Mouse (Mus musculus): ENCODE data around the gene Lcn2.

Gene Lcn2

DNA sequence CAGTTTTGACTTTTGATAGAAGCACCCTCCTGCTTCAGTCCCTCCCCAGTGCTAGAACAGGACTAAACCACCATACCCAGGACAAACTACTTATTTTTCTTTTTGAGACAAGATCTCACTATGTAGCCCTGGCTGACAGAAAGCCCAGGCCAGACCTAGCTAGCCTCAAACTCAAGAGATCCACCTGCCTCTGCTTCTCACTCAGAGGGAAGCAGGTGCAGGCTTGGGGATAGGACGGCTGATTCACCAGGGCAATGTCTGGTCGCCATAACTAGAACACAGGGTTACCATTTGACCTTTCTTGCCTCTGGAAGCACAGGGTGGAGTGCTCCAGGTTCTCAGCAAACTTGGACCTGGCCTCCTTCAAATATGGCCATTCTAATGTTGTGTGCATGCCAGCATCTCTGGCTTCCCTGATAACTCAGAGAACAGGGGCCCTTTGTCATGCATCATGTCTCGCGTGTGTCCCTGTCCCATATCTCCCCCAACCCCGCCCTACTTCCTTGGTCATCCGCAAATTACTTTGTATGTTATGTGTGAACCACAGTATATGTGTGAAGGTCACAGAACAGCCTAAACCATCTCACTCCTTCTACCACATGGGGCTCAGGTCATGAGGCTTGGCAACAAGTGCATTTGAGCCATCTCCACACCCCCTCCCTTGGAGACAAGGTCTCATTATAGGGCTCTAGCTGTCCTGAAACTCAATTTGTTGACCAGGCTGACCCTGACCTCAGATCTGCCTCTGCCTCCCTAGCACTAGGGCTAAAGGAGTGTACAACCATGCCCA is 24.9 kb upstream of the Lcn2 start:
- no peak for DNase-seq

DNA sequence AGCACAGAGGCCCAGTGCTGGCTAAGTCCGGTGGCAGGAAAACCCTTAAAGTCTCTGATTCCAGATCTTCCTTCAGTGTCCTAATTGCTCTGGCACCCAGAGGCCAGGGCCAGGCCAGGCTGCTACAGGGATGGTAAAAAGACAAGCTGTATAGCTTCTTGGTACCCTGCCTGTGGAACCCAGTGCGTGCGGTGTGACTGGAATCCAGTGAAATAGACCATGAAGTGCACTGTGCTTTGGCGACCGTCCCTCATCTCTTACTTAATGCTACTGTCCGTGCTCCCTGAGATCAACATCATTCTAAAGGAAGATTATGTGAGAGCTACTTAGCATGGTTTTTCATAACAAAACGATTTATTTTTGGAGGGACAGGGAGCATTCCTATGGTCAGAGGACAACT is 23.4 kb upstream of the Lcn2 start:
- DNase-seq, result no peak

DNA sequence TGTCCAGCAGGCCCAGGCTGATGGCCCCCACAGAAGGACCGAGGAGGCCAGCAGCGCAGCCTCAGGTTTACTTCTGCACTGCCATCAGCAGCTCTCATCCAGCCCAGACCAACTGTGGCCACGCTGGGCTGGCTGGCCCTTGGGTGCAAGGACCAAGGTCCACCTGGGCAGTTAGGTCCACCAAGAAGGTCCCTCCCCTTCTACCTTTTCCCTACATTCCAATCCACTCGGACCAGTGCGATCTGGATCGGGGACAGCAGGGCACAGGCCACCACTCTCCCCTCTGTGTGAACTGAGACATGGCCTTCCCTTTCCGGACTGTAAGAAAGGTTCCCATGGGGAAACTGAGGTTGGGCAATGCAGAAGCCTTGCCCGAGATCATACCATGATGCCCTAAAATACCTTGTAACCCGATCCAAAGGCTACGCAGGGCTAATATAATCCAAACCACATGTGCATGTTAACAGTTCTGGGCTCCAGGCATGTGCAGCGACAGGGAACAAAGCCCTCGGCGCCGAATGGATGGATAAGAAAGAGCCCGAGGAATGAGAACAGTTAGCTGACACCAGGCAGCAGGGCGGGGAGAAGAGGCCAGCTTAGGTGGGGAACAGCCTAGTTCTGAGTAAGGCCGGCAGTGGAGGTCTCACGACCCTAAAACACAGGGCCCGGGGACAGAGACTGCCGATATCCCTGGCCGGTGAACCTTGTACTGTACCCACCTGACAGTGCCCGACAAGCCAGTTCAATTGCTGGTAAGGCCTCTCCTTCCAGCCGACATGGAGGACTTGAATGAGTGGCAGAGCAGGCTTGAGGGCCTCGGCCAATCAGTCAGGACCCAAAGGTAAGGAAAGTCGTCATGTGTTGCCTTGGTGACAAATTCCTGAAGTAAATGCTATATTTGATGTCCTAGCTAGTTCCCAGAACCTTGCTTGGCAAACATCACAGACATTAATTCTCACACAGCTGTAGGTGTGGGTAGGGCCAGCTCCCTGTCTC is 20.7 kb upstream of the Lcn2 start:
- no peak for DNase-seq

DNA sequence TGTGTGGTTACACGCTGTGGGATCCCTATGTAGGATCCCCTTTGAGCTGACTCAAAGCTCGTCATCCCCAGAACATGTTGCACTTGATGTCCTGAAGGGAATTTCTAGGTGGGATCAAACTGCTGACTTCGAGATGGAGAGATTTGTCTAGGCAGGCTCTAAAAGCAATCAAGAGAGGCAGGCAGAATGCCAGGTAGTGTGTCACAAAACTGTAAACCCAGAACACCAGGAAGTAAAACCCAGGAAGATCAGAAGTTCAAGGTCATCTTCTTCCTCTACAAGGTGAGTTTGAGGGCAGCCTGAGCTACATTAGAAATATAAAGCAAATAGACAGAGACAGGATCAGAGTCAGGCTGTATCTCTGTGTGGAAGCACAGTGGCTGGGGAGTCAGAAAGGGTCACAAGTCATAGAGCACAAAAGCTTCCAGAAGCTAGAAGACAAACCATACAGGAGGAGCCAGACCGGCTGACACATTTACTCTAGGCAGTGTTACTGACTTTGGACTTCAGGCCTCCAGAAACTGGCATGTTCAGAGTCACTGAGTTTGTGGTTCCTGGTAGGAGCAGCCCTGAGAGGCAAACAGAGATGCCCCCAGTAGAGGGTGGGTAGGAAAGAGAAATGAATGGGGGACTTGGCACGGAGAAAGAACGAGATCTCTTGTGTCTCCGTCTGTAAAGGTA is 19.2 kb upstream of the Lcn2 start:
- no peak for DNase-seq

DNA sequence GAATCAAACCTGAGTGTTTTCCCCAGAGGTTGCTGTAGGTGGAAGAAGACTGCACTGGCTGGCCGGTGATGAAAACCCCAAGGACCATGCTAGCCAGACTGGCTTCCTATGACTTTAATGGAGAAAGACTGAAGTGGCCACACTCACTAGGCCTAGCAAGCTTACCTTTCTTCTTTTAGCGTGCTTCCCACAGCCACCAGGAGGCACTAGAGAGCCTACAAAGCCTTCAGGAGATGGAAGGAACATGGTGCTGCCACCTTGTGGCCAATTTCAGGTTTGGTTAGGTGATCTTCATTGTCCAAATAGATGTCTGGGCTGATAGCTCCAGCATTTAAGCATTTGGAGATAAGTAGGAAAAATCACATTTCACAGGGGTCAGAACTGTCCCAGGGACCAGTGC is 16.6 kb upstream of the Lcn2 start:
- peak; percentile 96 for DNase-seq

DNA sequence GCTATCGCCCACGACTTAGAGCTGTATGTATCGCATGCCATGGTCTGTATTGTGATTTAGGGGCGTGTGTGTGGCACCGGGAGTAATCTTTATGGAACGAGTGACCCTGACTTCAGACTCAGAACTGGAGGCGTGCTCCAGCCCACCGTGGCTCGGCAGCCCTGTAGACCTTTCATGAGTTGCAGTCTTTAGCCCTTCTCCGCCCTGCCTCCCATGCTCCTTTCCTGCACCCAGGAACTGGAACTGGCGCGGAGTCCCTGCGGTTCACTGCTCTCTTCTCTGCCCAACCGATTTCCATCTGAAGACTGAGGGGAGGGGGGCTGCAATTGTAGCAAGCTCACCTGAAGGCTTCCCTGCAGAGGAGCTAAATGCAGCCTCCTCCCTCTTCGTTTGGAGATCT is 8.6 kb upstream of the Lcn2 start:
- DNase-seq, result no peak

DNA sequence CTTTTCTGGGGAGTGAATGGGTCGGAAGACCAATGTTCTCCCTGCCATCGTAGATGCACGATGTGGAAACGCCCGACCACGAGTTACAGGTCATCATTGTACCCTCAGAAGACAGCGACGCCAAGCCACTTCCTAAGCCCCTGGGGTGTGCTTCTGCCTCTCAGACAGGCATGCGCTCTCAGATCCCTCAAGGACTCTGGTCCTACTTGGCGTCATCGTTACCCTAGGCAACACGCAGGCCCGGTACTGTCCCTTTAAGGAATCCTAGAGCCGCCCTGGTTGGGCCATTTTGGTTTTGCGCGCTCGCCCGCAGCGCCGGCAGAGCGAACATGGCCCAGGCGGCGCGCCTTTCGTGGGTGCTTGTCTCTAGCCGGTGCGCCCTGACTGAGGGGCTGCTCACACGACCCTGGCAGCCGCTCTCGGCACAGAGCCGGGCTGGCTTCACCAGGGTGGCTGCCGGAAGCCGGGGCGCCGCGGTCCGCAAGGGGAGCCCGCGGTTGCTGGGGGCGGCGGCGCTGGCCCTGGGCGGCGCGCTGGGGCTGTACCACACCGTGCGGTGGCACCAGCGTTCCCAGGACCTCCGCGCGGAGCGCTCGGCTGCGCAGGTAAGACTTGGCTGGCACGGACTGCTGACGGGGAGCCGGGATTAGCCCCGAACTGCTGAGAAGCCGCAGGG is 8.0 kb upstream of the Lcn2 start:
- DNase-seq, result peak; percentile 95

DNA sequence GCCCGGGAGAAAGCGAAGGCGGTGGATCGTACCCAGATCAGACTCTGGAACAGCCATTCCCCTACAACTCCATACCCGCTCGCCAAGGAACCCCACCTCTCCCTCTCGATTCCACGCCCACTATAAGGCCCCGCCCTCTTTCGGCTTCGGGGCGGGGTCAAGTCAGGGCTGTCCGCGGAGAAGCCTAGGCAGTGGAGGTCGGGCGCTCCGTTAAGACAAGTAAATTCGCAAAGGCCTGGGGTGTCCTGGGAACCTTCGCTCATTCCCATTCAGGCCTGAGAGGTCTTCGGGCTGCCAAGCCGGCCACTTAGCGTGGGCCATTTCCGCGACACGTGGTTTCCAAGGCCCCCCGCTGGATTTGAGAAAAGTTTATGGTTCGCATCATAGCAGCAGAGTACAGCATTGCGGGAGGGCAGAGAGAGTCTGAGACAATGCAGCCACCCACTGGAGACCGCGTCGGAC is 7.5 kb upstream of the Lcn2 start, which contains the start of gene Ptges2:
Ptges2 (plus strand) TSS at position 413 of the 462 bp plus-strand sequence.
- DNase-seq, result peak; percentile 94

DNA sequence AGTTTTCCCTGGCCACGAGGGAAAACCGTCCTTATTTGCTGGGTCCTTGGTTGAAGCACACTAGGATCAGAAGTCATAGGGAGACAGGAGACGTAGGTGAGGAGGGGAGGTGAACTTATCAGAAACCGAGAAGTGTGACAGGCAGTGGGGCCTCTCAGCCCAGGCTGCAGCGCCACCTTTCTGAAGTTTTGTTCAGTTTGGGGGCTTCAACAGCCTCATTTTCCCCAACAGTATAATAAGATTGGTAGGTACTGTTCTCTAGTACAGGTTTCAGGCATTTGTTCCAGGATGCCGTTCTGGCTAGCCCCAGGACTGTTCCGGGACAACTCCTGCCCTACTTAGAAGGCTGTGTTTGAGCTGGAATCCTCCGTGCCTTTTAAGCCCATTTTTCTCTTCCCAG is 6.9 kb upstream of the Lcn2 start:
- peak; percentile 71 for DNase-seq

DNA sequence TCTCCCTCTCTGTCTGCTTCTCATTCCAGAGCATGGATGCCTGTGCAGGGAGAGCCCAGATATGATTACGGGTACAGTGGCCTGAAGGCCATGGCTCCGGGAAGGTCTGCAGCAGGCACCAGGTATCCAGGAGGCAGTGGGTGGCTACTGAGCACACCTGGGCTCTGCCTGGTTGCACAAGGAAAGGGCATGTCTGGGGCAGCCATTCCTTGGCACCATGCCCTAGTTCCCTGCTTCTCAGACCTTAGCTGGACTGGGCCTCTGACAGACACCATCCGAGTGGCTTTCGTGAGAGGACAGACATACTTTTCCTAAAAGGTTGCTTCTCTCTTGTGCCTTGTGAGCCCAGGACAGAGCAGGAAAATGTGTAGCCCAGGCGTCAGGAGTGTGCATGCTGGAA is 4.0 kb upstream of the Lcn2 start:
- peak; percentile 63 for DNase-seq

DNA sequence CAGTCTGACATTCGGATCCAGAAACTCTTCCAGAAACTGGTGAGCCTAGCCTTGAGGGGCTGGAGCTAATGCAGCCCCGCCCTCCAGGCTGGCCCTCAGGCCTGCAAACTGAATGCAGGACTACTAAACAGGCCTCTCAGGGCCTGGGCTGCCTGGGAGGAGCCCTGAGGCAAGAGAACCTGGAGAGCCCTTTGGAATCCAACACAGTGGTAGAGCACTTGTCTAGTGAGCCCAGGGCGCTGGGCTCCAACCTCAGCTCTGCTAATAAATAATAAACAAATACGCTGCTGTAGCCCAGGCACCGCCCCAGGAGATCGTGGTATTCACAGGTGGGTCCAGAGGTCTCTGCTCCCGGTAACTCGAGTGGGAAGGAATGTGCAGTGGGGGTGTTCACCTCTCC is 2.8 kb upstream of the Lcn2 start:
- DNase-seq, result peak; percentile 33

DNA sequence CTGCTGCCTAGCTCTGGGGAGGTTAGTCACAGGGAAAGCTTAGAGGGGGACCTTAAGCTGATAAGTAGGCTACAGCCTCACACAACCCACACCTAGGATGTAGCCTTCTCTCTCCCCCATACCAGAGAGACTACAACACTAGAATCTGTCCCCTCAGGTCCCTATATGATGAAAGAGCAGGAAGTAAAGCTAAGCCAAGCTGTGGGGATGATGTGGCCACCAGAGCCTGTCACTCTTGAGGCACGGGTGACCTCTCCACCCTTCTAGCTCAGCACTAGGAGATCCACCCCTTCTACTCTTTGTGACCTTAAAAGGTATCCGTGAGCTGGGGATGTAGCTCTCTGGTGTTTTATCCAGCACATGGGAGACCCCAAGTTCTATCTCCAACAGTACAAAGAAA is 1.1 kb upstream of the Lcn2 start:
- no peak for DNase-seq

DNA sequence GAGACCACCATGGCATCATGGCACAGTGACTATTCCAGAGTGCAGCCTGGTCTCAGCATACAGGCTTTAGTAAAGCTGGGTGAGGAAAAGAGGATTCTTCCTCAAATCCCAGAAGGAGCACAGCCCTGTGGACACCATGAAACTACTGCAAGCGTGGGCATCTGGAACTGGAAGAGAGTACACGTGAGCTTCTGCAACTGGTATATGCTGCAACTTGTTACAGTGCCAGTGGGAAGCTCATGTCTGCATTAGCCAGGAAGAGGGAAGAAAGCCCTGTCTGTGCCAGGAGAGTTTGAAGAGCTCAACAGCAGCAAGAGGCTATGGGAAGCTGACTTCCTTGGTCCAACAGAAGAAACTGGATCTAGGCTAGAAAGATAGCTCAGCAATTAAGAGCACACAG is 5.4 kb downstream of the Lcn2 start:
- no peak for DNase-seq

DNA sequence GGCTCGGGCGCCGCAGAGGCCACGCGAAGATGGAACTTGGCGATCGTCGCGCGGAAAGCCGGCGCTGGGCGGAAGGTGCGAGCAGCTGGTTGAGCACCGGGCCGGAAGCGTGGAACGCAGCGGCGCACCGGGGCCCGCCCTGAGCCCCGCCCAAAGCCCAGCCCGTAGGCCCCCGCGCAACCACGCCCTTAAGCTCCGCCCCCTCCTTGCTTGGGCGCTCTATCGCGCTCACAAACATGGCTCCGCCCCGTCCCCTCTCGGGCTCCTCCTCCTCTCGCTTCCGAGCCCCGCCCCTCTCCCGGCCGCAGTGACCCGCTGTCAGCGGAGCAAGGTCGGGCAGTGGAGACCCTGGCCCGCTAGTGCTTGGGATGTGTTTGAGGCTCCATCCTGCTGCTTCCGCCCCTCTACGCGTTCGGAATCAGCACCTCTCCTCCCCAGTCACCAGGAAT is 6.3 kb downstream of the Lcn2 start, which contains the start of gene 1110008P14Rik:
1110008P14Rik (minus strand) TSS at position 164 of the 449 bp plus-strand sequence.
- DNase-seq, result peak; percentile 96

DNA sequence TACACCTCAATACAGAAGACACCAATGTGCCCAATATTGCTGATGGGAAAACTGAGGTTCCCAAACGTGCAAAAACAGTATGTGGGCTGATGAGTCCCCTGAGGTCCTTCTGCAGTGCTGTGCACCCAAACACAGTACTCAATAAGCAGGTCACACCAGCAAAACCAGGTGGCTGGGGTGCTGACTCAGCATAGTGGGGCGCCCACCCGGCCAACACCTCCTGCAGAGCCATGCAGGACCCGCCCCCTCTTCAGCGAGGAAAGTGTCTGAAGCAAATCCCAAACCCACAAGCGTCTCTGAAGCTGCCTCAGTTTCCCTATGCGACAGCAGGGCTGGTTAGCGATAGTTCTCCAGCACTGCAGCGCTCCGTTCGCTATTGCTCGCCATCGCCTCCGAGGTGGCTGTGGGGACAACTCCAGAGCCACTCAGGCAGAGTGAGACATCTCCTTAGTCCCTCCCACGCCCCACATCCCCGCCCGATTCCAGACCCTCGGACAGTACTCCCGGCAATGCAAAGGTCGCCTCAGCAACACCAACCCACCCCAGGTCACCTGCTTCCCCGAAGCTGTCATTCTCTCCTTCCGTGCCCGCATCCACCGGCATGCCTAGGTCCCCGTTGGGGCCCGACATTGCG is 6.8 kb downstream of the Lcn2 start:
- peak; percentile 57 for DNase-seq

DNA sequence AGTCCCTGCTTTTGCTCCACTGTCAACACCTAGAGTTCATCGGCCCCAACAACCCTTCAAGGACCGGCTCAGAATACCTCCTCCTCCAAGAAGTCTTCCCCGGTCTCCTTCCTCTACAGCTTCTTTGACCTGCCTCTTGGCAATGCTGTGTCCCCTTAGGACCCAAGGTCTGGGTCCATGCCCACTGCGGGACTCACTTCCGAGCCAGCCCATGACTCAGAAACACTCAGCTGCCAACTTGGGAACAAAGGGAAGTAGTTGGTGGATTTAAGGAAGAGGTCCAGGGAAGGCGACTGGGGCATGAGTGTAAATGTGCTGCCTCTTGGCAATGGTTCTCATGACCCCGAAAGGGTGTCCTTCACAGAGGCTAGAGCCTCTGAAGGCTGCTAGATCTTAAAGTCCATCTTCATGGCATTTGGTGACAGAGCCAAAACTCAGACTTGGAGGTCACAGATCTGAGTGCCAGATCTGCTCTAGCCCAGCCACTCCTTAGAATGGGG is 8.0 kb downstream of the Lcn2 start:
- DNase-seq, result no peak

DNA sequence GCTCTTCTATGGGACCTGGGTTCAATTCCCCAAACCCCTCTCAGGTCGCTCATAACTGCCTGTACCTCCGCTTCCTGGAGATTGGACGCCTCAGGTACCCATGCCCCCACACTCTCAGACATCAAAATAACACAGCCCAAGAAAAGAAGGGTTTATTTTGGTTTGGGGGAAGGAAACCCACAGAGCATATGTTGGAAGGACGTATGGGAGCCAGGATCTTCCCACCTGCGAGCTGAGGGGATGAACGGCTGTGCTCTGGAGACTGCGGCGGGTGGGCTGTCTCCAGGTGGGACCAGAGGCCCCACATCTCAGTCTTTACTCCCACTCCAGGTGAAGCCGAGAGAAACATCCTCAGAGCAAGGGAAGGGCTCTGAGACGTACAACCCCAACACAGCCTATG is 11.1 kb downstream of the Lcn2 start:
- DNase-seq, result no peak

DNA sequence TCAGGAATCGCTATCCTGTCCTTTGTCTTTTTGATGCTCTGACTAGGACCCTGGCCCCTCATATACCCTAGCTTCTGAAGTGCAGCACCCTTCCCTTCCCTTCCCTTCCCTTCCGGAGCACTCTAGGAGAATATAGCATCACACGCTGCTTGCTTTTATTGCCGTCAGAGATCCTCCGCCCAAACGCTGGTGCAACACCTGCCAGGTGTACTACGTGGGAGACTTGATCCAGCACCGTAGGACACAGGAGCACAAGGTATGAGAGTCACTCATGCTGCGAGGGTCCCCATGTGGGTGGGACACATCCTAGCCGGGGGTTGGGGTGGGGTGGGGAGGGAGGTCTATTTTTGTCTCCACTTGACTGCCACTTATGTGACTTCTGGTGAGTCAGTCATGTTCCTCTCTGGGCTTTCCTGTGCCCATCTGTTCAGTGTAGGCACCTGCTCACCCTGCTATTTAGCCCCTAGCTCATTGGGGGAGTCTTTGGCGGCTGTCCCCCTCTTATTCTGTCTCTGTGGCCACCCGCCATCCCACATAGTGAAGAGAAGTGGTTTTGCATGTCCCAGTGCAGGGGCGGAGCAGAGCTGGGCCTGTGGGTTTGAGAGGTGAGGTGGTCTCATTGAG is 12.6 kb downstream of the Lcn2 start:
- DNase-seq, result no peak

DNA sequence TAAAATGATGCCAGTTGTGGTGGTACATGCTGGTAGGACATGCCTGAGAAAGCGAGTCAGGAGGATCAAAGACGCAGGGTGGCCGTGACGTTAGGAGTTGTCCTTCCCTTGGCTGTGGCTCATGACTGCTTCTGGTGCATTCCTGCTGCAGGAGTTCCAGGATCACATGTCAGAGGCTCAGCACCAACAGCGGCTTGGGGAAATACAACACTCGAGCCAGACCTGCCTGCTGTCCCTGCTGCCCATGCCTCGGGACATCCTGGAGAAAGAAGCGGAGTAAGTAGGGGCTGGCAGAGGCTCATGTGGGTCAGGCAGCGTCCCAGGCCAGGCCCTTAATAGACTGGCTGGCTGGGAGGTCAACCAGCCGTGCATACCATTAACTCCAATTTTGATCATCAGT is 13.9 kb downstream of the Lcn2 start:
- no peak for DNase-seq

DNA sequence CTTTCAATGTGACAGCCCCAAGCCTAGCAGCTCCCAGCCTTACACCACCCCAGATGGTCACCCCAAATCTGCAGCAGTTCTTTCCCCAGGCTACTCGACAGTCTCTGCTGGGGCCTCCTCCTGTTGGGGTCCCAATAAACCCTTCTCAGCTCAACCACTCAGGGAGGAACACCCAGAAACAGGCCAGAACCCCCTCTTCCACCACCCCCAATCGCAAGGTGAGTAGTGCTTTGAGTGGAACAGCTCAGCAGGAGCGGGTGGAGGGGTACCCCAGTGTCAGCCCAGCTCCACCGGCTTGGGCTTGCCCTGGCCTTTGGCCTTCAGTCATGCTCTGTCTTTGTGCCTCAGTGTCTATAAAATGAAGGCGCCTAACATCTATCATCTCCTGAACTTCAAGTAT is 20.7 kb downstream of the Lcn2 start:
- DNase-seq, result no peak

DNA sequence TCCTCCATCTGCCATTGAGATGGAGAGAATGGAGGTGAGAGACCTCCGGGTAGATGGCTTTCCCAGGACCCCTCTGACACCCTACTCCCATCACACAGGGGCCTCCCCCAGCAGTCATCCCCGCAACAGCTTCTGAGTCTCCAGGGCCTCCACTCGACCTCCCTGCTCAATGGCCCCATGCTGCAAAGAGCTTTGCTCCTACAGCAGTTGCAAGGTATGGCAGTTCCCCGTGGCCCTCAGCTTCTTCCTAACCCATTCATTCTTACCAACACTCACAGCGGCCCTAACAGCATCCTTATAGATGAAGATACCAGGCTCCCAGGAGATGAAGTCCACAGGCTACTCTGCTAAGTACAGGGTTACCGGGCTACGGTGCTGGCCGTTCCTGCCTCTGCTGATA is 23.9 kb downstream of the Lcn2 start:
- DNase-seq, result no peak

Measured in lung, postnatal 10 days (tissue).